Mouse (Mus musculus): ENCODE data around the gene Kcnj6.
"Not testable (repeated sequence)": the region's sequence is repeated elsewhere in the genome, so short reads cannot be mapped to it uniquely, and the experiment has no call there.

Kcnj6 gene

DNA sequence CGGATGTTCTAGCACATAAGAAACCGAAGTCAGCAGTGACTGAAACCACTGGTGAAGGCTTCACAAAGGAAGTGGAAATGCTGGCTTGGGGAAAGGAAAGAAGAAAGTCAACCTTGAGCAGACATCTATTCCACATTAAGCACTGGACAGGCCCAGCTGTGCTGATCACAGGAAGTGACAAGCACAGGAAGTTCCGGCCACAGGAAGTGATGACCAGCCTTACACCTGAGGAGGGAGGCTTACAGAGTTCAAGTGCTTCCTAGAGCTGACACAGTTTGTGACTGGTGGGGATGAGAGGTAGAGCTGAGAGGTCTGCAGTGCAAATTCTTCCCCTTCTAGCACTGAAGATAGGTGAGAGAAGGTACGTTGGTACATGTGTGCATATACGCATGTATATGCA lies 151.5 kb downstream of the Kcnj6 start:
- no peak for DNase-seq

DNA sequence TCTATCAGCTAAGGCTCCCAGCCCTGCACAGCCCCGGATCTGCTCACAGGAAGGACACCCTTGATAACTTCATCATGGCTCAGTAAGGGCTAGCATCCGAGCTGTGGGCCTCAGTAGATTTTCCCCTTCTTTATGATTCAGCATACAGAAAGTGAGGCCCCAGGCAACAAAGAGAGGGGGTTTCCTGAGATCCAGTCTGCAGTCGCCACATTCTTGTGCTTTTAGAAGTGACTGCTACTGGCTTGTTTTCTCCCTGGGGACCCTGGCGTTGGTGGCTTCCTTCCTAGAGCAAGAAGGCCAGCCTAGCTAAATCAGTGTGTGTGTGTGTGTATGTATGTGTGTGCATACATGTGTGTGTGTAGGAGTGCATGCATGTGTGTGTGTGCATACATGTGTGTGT lies 152.7 kb downstream of the Kcnj6 start:
- DNase-seq, result no peak

DNA sequence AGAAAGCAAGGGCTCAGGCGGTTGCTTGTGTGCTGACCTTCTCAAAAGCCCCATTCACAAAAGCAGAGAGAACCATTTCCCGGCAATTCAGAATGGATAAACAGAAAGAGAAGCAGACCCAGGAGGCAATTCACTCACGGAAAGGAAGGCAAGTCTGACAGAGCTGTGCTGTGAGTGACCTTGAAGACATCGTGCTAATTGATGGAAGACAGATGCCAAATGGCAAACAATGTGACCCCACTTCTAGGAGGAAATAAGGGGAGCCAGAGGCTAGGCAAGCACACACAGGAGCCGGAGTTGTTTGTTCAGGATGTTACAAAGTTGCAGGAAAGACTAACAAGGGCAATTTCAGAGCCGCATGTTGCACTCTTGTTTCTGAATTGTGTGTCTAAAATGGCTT lies 158.1 kb downstream of the Kcnj6 start:
- DNase-seq, result no peak

DNA sequence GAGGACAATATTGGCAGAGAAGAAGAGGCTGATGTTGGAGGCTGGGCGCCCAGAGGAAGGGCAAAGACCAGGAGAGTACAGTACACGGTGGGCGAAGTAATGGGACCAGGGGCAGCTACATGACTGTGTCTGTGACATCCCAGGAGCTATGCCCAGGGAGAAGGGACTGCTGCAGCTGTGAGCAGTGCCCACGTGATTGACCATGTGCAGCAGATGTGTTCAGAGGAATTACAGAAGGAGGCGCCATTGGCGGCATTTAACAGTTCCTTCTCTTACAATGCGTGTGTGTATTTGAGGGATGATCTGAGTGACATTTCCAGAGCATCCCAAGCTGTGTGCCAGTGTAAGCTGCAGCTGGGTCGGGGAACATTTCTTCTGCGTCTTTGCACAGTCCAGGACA lies 159.6 kb downstream of the Kcnj6 start:
- DNase-seq, result no peak

DNA sequence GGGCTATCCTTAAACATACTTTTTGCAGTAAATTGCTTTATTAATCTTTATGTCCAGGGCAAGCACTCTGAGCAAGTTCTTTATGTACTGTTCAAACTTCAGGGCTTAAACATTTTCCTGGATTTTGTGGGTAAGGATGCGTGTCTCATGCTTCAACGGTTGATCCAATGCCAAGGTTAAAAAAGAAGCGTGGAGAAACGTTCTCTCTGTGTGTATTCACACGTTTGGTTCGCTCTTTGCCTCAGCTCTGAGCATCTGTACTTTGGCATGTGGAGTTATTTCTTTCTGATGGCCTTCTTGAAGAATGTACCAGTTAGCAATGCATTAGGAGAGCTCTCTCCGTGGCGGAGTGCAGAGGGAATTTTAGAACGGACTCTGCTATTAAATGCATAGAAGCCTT lies 163.0 kb downstream of the Kcnj6 start:
- DNase-seq, result no peak

DNA sequence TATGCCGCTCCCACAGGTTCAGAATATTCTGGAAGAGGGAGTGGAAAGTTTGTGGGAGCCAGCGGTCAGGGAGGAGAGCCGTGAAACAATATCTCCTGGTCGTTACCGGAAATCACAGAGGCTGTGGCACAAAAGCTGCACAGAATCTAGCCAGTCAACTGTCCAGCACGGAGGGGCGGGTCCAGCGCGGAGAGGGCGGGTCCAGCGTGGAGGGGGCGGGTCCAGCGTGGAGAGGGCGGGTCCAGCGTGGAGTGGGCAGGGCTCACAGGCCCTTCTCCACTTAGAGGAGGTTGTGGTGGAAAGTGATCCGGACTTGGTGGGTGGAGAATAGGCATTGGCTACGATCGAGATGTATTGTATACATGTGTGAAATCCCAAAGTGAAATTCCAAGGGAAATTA lies 169.3 kb downstream of the Kcnj6 start:
- DNase-seq, result no peak

DNA sequence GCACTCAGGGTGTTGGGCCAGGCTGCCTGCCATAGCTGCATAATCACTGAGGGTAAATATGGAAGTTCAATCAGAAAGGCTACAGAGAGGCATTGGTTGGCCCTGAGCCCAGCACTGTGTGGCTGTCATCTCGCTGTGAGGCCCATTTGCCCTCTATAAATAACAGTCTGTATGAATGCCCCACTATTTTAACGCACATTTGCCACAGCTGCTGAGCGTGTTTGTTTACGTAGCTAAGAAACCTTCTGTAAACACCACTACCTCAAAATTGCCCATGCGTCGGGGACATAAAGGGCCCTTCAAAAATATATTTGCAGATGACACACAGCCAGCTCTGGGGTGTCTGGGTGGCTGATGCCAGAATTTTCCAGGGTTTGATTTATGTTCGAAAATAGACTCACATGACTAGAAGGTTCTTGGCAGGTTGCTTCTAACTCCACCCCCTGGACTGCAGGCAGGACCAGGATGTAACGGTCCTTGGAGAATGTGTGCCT lies 170.4 kb downstream of the Kcnj6 start:
- peak; percentile 75 for DNase-seq

DNA sequence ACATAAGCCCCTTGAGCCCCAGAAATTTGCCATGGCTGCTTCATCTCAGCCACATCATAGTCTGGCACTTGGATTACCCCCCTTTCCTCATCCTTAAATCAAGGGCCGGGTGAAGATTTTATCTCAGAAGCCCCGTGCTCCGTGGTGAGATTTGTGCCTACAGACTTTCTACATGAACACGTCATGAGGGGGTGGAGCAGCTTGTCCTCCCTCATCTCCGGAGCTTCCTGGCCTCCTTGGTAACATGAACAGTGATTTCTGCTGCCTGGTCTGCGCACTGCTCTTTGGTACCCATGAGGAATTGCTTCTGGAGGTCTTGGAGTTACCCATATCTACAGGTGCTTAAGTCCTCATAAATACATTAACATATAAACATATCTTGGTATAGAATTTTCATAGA lies 172.2 kb downstream of the Kcnj6 start:
- DNase-seq, result no peak

DNA sequence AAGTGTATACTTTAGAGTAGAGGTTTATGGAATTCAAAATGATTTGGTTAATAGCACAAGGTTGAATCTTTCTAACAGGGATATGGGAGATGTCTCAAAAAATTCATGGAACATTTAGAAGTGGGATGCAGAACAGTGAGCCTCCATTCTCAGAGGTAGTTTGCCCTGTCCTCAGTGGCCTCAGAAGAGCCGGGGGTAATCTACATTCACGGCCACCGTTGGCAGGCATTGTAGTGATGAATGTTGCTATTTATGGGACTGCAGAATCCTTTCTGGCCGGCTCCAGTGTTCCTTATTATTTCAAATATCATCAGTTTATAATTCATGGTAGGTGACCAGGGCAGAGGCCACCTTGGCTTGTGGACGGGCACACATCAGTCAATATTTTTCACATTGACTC lies 174.9 kb downstream of the Kcnj6 start:
- no peak for DNase-seq

DNA sequence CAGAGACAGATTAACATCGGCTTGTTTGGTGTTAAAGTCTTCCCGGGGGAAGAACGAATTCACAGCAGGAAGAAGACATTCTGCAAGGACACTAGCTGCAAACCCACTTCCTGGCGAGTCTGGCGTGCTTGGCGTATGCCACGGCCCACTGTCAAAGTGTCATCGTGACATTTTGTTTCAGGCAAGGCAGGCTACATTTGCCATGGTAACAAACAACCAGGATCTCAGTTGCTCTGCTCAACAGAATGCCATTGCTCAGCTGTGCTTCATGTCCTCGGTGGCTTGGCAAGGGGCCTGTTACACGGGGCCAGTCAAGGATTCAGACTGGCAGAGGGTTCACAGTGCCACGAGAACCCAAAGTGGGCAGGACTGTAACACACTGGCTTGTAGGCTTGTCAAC lies 175.9 kb downstream of the Kcnj6 start:
- no peak for DNase-seq

DNA sequence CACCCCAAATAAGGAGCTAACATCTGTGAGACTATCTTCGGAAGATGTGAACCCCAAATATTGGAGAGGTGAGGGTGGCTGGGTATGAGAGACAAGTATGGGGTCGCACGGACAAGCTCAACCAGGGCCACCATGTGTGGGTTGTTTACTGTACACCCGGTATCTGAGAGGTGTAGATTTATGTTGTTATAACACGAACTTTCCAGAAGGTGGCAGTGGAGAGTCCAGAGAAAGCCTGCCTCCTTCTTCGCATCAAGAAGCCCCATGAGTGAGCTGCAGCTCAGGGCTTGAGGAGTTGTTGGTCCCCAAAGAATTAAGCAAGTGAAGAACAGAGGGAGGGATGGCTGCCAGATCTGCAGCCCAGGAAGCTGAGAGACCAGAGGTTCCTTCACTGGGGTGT lies 181.1 kb downstream of the Kcnj6 start:
- peak; percentile 86 for DNase-seq

DNA sequence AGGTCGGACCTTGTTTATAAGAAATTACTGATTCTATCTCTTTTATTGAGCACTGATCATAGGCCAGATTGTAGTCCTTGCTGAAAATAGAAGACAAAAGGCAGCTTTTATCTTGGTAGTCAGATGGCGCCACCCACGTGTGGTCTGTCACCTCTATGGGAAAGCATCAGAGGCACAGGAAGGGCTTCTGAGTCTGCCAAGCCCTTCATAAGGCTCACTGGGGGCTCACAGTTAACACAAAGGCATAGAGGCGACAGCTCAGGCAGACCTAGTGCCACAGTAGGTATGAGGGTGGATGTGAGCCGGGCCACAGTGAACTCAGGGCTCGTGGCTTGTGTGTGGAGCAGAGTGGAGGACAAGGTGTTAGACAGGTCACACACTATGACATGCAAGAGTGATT lies 181.6 kb downstream of the Kcnj6 start:
- DNase-seq, result peak; percentile 61

DNA sequence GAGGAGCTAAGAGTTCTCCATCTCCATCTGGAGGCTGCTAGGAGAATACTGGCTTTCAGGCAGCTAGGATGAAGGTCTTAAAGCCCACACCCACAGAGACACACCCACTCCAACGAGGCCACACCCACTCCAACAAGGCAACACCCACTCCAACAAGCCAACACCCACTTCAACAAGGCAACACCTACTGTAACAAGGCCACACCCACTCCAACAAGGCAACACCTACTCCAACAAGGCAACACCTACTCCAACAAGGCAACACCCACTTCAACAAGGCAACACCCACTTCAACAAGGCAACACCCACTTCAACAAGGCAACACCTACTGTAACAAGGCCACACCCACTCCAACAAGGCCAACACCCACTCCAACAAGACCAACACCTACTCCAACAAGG lies 188.2 kb downstream of the Kcnj6 start:
- not testable (repeated sequence) for DNase-seq

DNA sequence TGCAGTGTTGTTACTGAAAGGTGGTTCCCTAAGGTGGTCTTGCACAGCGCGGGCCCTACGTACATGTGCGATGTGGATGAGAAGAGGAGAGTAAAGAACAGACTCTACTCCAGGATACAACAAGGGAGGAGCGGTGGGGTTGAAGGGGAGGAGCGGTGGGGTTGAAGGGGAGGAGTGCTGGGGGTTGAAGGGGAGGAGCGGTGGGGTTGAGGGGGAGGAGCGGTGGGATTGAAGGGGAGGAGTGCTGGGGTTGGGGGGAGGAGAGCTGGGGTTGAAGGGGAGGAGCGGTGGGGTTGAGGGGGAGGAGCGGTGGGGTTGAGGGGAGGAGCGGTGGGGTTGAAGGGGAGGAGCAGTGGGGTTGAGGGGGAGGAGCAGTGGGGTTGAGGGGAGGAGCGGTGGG lies 199.3 kb downstream of the Kcnj6 start:
- no peak for DNase-seq

DNA sequence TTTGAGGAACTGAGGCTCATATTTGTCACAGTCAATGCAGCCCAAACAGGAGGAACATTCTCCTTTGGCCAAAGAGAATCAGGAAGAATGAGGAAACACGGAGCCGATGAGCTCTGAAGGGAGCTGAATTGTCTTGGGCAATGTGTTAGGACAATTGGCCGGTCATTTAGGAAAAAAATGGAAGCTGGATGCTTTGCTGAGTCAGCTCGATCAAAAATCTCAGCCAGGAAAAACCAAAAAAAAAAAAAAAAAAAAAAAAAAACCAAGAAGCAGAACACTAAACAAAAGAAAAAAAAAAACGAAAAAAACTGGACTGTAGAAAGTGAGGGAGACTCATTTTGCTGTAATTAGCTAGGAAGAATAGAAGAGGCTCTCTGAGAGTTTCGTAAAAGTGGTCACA lies 200.1 kb downstream of the Kcnj6 start:
- DNase-seq, result no peak

DNA sequence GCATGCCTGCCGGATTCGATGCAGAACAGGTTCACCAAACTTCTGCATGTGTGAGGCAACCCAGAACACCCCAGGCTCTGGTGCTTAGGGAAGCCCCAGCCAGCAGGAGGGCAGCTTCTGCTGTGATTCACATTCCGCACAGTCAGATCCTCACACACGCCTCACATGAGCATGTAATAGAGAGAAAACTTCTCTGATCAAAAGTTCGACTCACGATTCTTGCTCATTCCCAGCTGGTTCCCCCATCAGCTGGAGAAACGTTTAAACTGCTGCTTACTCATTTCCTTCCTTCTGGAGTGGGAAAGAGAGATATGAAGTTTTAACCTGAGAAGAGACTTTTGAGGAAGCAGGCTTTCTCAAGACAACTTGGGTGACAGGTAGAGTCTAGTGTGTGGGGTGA lies 204.5 kb downstream of the Kcnj6 start:
- no peak for DNase-seq

DNA sequence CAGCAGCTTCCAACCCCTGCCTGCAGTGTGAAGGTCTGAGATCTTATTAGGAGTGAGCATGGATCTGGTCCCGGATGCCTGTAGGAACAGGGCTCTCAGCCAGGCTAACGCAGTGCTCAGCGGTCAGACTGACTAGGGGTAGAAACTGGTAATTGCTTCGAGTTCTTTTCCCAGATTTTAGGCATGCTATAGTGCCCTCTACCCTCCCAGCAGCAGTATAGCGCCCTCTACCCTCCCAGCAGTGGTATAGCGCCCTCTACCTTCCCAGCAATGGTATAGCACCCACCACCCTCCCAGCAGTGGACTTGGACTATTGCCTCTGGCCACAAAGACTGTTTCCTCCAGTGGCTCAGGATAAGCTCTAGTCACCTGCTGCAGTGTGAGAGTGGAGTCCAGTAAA lies 207.5 kb downstream of the Kcnj6 start:
- DNase-seq, result peak; percentile 77

DNA sequence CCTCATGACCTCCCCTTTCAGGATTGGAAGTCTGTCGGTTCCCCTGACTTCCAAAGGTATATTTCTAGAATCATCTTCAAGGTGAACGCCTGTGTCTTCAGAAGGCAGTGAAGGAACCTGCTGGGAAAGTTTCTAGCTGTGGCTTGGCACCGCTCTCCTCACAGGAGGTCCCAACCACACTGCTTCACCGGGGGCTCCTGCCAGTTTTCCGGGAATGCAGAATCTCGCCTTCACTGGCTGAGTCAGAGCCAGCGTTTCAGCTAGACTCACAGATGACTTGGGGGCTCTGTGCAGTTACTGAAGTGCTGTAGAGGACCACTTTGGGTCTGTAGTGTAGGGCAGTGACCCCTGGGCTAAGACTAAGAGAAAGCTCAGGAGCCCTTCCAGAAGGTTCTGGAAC lies 208.8 kb downstream of the Kcnj6 start:
- DNase-seq, result no peak

DNA sequence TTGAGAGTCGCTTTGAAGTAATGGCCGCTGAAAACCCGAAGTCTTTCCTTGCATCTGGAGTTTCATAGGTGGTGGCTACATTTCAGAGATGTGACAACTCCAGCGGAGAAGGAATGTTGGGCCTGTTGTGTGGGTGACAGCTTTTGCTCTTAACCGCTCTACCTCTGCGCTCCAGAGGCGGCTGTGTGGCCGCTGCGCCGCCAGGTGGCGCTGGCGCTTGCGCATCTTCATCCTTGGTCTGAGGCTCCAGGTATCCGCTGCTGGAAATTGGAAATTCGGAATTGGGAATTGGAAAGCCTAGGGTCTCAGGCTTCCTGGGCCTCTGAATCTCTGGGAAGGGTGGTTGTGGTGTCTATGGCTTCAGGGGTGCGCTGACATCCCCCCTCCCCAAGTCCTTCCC lies 209.3 kb downstream of the Kcnj6 start:
- peak; percentile 84 for DNase-seq

DNA sequence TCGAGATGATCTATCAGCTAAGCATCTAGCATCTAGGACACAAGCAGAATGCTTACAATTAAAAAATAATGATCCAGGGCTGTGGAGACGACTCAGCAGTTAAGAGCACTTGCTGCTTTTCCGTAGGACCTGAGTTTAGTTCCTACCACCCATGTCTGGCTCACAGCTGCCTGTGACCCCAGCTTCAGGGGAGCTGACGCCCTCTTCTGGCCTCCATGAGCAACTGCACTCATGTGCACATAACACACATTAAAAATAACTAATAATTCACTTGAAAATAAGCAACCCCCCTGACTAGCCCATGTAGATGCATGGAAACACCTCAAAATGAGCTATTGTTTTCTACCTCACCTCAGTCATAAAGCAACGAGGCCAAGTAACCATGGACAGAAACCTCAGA lies 211.6 kb downstream of the Kcnj6 start:
- no peak for DNase-seq

DNA sequence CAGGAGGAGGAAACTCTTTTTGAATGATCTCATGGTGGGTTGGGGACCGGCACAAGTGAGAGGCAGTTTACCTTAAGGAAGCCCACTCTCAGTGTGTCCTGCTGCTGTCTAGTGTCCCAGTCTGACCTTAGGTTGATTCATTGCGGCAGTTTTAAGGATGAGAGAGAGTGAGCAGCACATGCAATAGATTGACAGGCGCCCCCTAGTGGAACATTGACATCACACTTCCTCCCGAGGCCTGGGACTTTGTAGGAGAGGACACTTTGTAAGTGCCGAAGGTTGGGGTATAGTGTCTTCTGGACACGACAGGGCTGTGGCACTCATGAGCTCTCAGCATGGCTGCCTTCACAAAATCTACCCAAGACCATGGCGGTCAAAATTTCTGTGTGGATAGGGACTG lies 213.8 kb downstream of the Kcnj6 start:
- DNase-seq, result peak; percentile 39

DNA sequence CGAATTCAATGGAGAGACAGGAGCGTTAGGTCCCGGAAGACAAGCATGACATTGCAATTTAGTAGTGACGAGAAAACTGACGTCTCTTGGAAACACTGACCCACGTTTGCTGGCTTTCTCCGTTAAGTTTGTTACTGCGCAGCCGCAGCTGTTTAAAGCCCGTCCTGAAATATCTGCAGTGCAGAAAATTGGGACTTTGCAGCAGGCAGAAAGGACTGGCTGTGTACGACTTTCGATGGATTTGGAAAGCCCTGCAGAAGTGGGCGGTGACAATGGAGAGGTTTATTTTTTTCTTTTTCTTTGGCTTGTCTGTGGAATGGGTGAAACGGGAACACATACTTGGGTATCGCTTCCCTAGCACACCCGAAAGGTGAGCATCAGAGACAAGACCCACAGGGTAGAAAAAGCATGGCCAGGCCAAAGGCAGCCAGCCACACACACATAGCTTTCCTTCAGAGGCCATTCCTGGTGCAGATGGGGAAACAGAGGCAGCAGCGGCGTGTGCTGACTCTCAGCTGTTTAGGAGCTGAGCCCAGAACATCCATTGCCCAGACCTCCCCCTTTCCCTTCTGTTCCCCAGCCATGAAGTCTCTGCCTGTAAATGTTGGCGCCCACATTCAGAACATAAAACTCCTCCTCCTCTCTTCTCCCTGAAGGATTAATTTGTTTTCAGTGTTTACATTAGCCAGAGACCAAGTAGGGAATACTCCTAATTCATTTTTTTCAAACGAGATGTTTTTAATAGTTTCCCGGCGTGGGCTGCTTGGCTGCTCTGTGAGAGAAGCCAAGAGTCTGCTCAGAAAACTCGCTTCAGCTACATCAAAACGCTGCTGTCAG lies 215.2 kb downstream of the Kcnj6 start:
- peak; percentile 26 for DNase-seq

DNA sequence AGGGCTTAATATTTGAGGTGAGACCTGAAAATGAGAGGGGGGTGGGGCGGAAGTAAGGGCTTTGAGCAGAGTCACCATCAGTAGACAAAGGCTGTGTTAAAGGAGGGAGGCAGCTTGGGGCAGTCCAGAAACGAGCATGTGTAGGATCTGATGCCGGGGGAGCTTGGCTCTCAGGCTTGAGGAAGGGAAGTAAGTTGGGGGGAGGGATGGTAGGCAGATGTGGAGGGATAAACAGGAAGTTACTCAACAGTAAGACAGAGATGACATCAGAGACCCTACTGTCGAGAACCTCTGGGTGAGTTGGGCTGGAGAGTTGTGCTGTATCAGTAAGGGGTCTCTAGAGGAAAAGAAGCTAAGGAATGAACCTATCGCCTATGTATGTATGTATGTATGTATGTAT lies 223.6 kb downstream of the Kcnj6 start:
- no peak for DNase-seq

DNA sequence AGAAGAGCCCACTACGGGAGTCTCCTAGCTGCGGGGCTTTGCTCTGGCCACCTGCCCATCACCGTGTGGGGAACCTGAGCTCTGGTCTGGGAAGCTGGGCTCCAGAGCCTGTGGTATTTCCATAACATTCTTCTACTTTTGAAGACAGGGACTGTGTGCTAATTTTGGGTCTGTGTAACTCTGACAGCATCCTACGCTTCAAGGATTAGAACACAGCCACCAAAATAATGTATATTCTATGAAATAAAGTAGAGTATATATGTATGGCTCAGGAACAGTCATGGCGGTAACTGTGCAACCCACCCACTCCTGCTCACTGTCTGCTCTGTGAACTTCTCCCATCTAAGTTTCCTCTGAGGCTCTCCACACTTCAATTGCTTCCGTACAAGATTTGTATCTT lies 229.9 kb downstream of the Kcnj6 start:
- no peak for DNase-seq

DNA sequence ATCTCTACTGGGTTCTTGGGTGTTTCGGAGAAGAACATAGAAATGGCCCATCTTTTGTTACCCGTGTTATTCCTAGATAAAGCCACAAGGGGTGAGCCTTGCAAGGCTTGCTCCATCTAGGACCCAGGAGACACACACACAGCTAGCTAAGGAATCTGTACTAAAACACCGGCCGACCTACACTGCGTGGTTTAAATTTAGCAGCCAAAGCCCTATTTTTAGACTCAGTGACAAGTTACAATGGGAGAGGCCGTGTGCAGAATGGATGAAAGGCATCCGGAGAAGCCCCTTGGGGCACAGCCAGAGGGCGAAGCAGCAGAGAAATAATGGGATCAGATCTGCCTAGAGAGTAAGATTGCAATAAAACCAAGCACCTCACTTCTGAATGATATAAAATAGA lies 232.4 kb downstream of the Kcnj6 start:
- DNase-seq, result no peak
